Mouse (Mus musculus): Measurements from ENCODE around the gene Exoc4. TPM values are rescaled to one million over a fixed set of nuclear protein-coding genes. Genes with fewer than 3 reads are reported as not detected.

The Exoc4 gene
- polyA plus RNA-seq, 1 experiment from 2014 or later, result 36.1 TPM

- H3K27ac ChIP-seq, result no peak overlapping the region
- H3K4me1 ChIP-seq, result no peaks in the 10 kb centered on the region
- peaks cover 5% of the 10 kb centered on the region; the same call in 1 of the 2 replicates for H3K36me3 ChIP-seq
- no peak overlapping the region for H3K9ac ChIP-seq
- H3K4me3 ChIP-seq, result no peak overlapping the region
- WGBS, result 45% methylated on average over 3 of the region's 3 CpGs
- no peak for ATAC-seq (ENCODE audit: insufficient number of reproducible peaks, low FRiP score, low TSS enrichment, low read depth)
- H3K4me2 ChIP-seq, result no peak overlapping the region
- H3K27me3 ChIP-seq, result no peaks in the 10 kb centered on the region
- no peaks in the 10 kb centered on the region for H3K9me3 ChIP-seq
Measured at GRCm38 (mm10) chr6:33261606-33262005, 12.7 kb downstream of the Exoc4 start.

GRCm38 (mm10) chr6:33263950-33264349, 15.1 kb downstream of the Exoc4 start:
- 60% methylated on average over 5 of the region's 5 CpGs for WGBS
- ATAC-seq (ENCODE audit: insufficient number of reproducible peaks, low FRiP score, low TSS enrichment, low read depth), result no peak
- Histone ChIP-seq H3K9me3 (no peaks in the 10 kb centered on the region), H3K4me2 (no peak overlapping the region), H3K27ac (no peak overlapping the region), H3K4me3 (no peak overlapping the region), H3K36me3 (peaks cover 16% of the 10 kb centered on the region), H3K4me1 (no peaks in the 10 kb centered on the region), H3K9ac (no peak overlapping the region), H3K27me3 (no peaks in the 10 kb centered on the region)

GRCm38 (mm10) chr6:33264388-33264787, 15.5 kb downstream of the Exoc4 start:
- no peak overlapping the region for H3K4me3 ChIP-seq
- no peak overlapping the region for H3K4me2 ChIP-seq
- H3K27ac ChIP-seq, result no peak overlapping the region
- no peak for ATAC-seq (ENCODE audit: insufficient number of reproducible peaks, low FRiP score, low TSS enrichment, low read depth)
- no peaks in the 10 kb centered on the region for H3K4me1 ChIP-seq
- H3K27me3 ChIP-seq, result no peaks in the 10 kb centered on the region
- H3K9me3 ChIP-seq, result no peaks in the 10 kb centered on the region
- H3K9ac ChIP-seq, result no peak overlapping the region
- WGBS, result 56% methylated on average over 2 of the region's 2 CpGs
- peaks cover 16% of the 10 kb centered on the region for H3K36me3 ChIP-seq

- peaks cover 16% of the 10 kb centered on the region for H3K36me3 ChIP-seq
- no peaks in the 10 kb centered on the region for H3K27me3 ChIP-seq
- no peak overlapping the region for H3K4me2 ChIP-seq
- H3K4me3 ChIP-seq, result no peak overlapping the region
- no peak overlapping the region for H3K27ac ChIP-seq
- ATAC-seq (ENCODE audit: insufficient number of reproducible peaks, low FRiP score, low TSS enrichment, low read depth), result no peak
- H3K9ac ChIP-seq, result no peak overlapping the region
- WGBS, result 82% methylated on average over 6 of the region's 6 CpGs
- H3K4me1 ChIP-seq, result no peaks in the 10 kb centered on the region
- H3K9me3 ChIP-seq, result no peaks in the 10 kb centered on the region
Measured at GRCm38 (mm10) chr6:33267571-33267970, 18.7 kb downstream of the Exoc4 start.

GRCm38 (mm10) chr6:33283523-33283922, 34.6 kb downstream of the Exoc4 start:
- Histone ChIP-seq H3K27me3 (no peaks in the 10 kb centered on the region), H3K4me3 (no peak overlapping the region), H3K27ac (no peak overlapping the region), H3K9me3 (no peaks in the 10 kb centered on the region), H3K9ac (no peak overlapping the region), H3K36me3 (no peaks in the 10 kb centered on the region), H3K4me1 (no peaks in the 10 kb centered on the region), H3K4me2 (no peak overlapping the region)
- no peak for ATAC-seq (ENCODE audit: insufficient number of reproducible peaks, low FRiP score, low TSS enrichment, low read depth)
- 39% methylated on average over 3 of the region's 3 CpGs for WGBS

GRCm38 (mm10) chr6:33283936-33284335, 35.1 kb downstream of the Exoc4 start:
- ATAC-seq (ENCODE audit: insufficient number of reproducible peaks, low FRiP score, low TSS enrichment, low read depth), result no peak
- Histone ChIP-seq H3K36me3 (no peaks in the 10 kb centered on the region), H3K9me3 (no peaks in the 10 kb centered on the region), H3K4me3 (no peak overlapping the region), H3K4me2 (no peak overlapping the region), H3K4me1 (no peaks in the 10 kb centered on the region), H3K9ac (no peak overlapping the region), H3K27ac (no peak overlapping the region), H3K27me3 (no peaks in the 10 kb centered on the region)
- 52% methylated on average over 4 of the region's 4 CpGs for WGBS

- Histone ChIP-seq H3K4me3 (no peak overlapping the region), H3K36me3 (no peaks in the 10 kb centered on the region), H3K4me1 (no peaks in the 10 kb centered on the region), H3K27ac (no peak overlapping the region), H3K9ac (no peak overlapping the region), H3K4me2 (no peak overlapping the region), H3K9me3 (no peaks in the 10 kb centered on the region), H3K27me3 (no peaks in the 10 kb centered on the region)
- 77% methylated on average over 6 of the region's 6 CpGs for WGBS
- ATAC-seq (ENCODE audit: insufficient number of reproducible peaks, low FRiP score, low TSS enrichment, low read depth), result no peak
Measured at GRCm38 (mm10) chr6:33286376-33286775, 37.5 kb downstream of the Exoc4 start.

GRCm38 (mm10) chr6:33294626-33295025, 45.7 kb downstream of the Exoc4 start:
- Histone ChIP-seq H3K36me3 (no peaks in the 10 kb centered on the region), H3K4me2 (no peak overlapping the region), H3K4me1 (0 out of 2 replicates have a peak, but pooled peaks cover 2% of the 10 kb centered on the region), H3K27ac (no peak overlapping the region), H3K9ac (no peak overlapping the region), H3K4me3 (no peak overlapping the region), H3K9me3 (no peaks in the 10 kb centered on the region), H3K27me3 (no peaks in the 10 kb centered on the region)
- no peak for ATAC-seq (ENCODE audit: insufficient number of reproducible peaks, low FRiP score, low TSS enrichment, low read depth)
- WGBS, result 52% methylated on average over 2 of the region's 2 CpGs

- no peak overlapping the region for H3K4me2 ChIP-seq
- 92% methylated on average over 3 of the region's 3 CpGs for WGBS
- ATAC-seq (ENCODE audit: insufficient number of reproducible peaks, low FRiP score, low TSS enrichment, low read depth), result no peak
- no peak overlapping the region for H3K27ac ChIP-seq
- H3K9me3 ChIP-seq, result no peaks in the 10 kb centered on the region
- no peaks in the 10 kb centered on the region for H3K36me3 ChIP-seq
- no peaks in the 10 kb centered on the region for H3K27me3 ChIP-seq
- H3K9ac ChIP-seq, result no peak overlapping the region
- H3K4me3 ChIP-seq, result no peak overlapping the region
- H3K4me1 ChIP-seq, result 0 out of 2 replicates have a peak, but pooled peaks cover 2% of the 10 kb centered on the region
Measured at GRCm38 (mm10) chr6:33297566-33297965, 48.7 kb downstream of the Exoc4 start.

GRCm38 (mm10) chr6:33298768-33299167, 49.9 kb downstream of the Exoc4 start:
- ATAC-seq (ENCODE audit: insufficient number of reproducible peaks, low FRiP score, low TSS enrichment, low read depth), result no peak
- Histone ChIP-seq H3K4me1 (0 out of 2 replicates have a peak, but pooled peaks cover 2% of the 10 kb centered on the region), H3K4me2 (no peak overlapping the region), H3K36me3 (no peaks in the 10 kb centered on the region), H3K4me3 (no peak overlapping the region), H3K27me3 (no peaks in the 10 kb centered on the region), H3K27ac (no peak overlapping the region), H3K9ac (no peak overlapping the region), H3K9me3 (no peaks in the 10 kb centered on the region)
- WGBS, result 80% methylated on average over 1 of the region's 1 CpGs

- Histone ChIP-seq H3K9ac (no peak overlapping the region), H3K4me1 (no peaks in the 10 kb centered on the region), H3K9me3 (no peaks in the 10 kb centered on the region), H3K4me2 (no peak overlapping the region), H3K27ac (no peak overlapping the region), H3K4me3 (no peak overlapping the region), H3K36me3 (no peaks in the 10 kb centered on the region; the same call in 1 of the 2 replicates), H3K27me3 (no peaks in the 10 kb centered on the region)
- no peak for ATAC-seq (ENCODE audit: insufficient number of reproducible peaks, low FRiP score, low TSS enrichment, low read depth)
- 55% methylated on average over 1 of the region's 1 CpGs for WGBS
Measured at GRCm38 (mm10) chr6:33305996-33306395, 57.1 kb downstream of the Exoc4 start.

GRCm38 (mm10) chr6:33308646-33309045, 59.8 kb downstream of the Exoc4 start:
- Histone ChIP-seq H3K9ac (no peak overlapping the region), H3K4me2 (no peak overlapping the region), H3K36me3 (no peaks in the 10 kb centered on the region; the same call in 1 of the 2 replicates), H3K27me3 (no peaks in the 10 kb centered on the region), H3K9me3 (no peaks in the 10 kb centered on the region), H3K4me3 (no peak overlapping the region), H3K4me1 (no peaks in the 10 kb centered on the region), H3K27ac (no peak overlapping the region)
- ATAC-seq (ENCODE audit: insufficient number of reproducible peaks, low FRiP score, low TSS enrichment, low read depth), result no peak
- WGBS, result 60% methylated on average over 2 of the region's 2 CpGs

- Histone ChIP-seq H3K27ac (no peak overlapping the region), H3K9ac (no peak overlapping the region), H3K4me1 (no peaks in the 10 kb centered on the region), H3K4me3 (no peak overlapping the region), H3K36me3 (no peaks in the 10 kb centered on the region; the same call in 1 of the 2 replicates), H3K27me3 (no peaks in the 10 kb centered on the region), H3K9me3 (no peaks in the 10 kb centered on the region), H3K4me2 (no peak overlapping the region)
- no peak for ATAC-seq (ENCODE audit: insufficient number of reproducible peaks, low FRiP score, low TSS enrichment, low read depth)
- WGBS, result 84% methylated on average over 1 of the region's 1 CpGs
Measured at GRCm38 (mm10) chr6:33310486-33310885, 61.6 kb downstream of the Exoc4 start.

Data from limb, embryonic 15.5 days (tissue).